Mouse (Mus musculus) B cell, adult 62 days (primary cell): ENCODE results near the gene Nol11. TPM values are rescaled to one million over a fixed set of nuclear protein-coding genes. Genes with fewer than 3 reads are reported as not detected.

ENCODE experiments used
- total RNA-seq: library from RNA; stranded (reverse); gene quantifications from 4 replicates; pipeline ENCODE4 v1.2.4, GENCODE M21; 2023

Nol11 gene
- 36.4 to 46.2 TPM (median 39.9 TPM) in 4 replicates for total RNA-seq

DNA sequence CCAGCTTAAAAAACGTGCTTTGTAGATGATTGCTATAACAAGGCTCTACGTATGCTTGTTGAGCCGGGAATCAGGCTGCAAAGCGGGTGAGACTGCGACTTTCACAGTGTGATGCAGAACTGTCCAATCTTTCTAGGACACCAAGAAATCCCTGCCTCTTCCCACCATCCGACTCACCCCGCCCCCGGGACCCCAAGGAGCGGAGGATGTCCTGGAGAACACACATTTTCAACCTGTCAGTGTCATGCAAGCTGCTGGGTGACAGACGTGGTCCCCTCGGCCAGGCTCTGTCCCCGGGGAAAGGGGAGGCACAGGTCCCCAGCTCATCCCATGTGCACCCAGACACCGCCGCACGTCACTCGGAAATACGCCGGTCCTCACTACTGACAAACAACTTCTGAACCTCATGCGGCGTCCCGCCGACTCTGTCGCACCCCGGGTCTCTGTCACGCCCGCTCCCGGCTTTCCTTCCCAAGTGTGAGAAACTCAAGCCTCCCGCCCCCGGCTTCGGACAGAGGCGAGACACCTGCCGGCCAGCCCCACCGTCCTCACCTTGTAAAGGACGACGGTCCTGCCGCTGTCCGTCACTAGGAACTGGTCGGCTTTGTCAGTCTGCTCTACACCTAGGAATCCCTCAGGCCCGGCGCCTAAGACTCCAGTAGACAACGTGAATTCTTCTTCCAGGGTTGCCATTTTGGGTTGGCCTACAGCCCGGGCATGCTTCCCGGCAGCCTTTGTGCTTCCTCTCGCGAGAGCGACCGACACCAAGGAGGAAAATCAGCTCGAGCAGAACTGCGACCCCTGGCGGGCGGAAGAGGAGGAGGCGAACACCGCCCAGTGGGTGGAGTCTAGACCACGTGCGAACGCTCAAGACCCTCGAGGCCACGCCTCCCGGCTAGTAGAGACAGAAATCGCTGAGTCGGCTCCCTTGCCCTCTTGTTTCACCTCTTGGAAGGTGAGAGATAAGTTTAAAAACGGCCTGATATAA lies at the start of gene Nol11:
Nol11 (minus strand) TSS at position 817 of the 988 bp plus-strand sequence.

DNA sequence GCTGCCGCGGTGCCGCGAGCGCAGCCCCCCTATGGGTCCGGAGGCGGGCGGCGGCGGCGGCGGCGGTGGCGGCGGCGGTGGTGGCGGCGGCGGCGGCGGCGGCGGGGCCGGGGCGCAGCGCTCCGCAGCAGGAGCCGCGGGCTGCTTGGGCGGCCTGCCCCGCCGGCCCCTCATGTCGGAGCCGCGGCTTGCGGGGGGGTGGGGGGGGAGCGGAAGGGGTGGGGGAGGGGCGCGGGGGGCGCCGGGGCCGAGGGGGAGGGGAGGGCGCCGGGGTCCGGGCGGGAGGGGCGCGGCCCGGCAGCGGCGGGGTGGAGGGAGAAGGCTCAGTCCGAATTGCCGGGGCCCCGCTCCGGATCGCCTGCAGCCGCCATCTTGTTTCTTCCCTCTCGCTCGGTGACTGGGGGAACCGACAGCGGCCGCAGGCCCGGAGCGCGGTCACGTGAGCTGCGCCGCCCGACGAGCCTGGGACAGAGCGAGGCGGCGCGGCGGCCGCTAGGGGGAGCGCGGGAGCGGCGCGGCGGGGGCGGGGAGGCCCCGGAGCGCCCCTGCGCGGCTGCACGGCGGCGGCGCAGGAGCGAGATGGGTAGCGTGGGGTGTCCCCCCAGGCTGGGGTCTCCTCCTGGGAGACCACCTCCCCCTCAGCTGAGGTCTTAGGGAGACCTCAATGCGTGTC lies 57.3 kb downstream of the Nol11 start, which contains the start of gene Bptf:
Bptf (minus strand) TSS at position 379 of the 673 bp plus-strand sequence.

Other genes with a start within 250 kb of the Nol11 start
- gene Kpna2, start 189.8 kb downstream of the Nol11 start, total RNA-seq: 19.2 to 26.8 TPM (median 24.7 TPM) in 4 replicates
- 4.9 to 6.4 TPM (median 5.1 TPM) in 4 replicates for gene 1810010H24Rik, start 163.7 kb downstream of the Nol11 start, total RNA-seq
- gene Bptf, start 57.3 kb downstream of the Nol11 start, total RNA-seq: 171 to 178 TPM (median 177 TPM) in 4 replicates